Mouse (Mus musculus): ENCODE measurements around the gene Osbpl8. TPM values are rescaled to one million over a fixed set of nuclear protein-coding genes. Genes with fewer than 3 reads are reported as not detected.
"Not testable (repeated sequence)": the region's sequence is repeated elsewhere in the genome, so short reads cannot be mapped to it uniquely, and the experiment has no call there.

The Osbpl8 gene
- polyA plus RNA-seq, 1 experiment from 2014 or later = 17.3 TPM

DNA sequence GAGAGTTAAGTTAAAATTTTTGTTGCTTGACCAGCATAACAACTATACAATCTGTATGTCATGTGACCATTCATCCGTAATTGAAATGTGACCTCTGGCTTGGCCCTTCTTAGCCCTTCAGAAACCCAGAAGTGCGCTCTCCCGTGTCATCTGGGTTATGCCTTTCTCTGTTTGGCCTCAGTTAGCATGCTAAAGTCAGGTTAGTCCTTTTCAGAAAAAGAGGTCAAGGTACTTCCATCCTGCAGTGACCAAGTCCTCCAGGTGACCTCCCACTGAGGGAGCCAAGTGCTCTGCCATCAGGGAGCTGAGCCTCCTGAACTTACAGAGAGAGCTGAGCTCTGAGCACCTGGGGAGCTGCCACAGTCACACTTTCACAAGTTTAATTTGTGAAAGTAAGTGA lies 33.7 kb upstream of the Osbpl8 start:
- Histone ChIP-seq H3K36me3 (ENCODE audit: poor library complexity, severe bottlenecking) (no peaks in the 10 kb centered on the region), H3K27me3 (no peaks in the 10 kb centered on the region), H3K4me3 (no peak overlapping the region), H3K4me1 (peaks cover 4% of the 10 kb centered on the region; the same call in 1 of the 2 replicates), H3K9me3 (replicated peaks) (no peaks in the 10 kb centered on the region), H3K9ac (no peak overlapping the region), H3K4me2 (no peak overlapping the region), H3K27ac (no peak overlapping the region)
- 63% methylated on average over 3 of the region's 3 CpGs for WGBS
- ATAC-seq = no peak

DNA sequence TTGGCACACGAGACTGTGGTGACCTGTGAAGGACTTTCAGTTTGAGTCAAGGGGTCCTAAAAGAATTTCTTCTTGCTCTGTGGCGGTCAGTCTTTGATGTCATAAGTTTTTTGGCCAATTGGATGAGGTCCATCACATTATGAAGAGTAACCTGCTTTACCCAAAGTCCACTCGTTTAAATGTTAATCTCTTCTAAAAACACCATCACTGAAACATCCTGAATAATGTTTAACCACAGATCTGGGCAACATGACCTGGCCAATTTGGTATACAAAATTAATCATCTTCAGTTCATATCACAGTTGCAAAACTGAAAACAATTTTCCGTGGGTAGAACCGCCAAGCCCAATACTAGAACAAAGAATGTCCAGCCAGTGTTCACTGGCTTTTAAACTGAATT lies 31.3 kb upstream of the Osbpl8 start:
- Histone ChIP-seq H3K27me3 (no peaks in the 10 kb centered on the region), H3K4me2 (no peak overlapping the region), H3K4me3 (no peak overlapping the region), H3K9ac (no peak overlapping the region), H3K9me3 (replicated peaks) (no peaks in the 10 kb centered on the region), H3K4me1 (peaks cover 4% of the 10 kb centered on the region; the same call in 1 of the 2 replicates), H3K36me3 (ENCODE audit: poor library complexity, severe bottlenecking) (no peaks in the 10 kb centered on the region), H3K27ac (no peak overlapping the region)
- WGBS = 94% methylated on average over 5 of the region's 5 CpGs
- ATAC-seq = no peak

DNA sequence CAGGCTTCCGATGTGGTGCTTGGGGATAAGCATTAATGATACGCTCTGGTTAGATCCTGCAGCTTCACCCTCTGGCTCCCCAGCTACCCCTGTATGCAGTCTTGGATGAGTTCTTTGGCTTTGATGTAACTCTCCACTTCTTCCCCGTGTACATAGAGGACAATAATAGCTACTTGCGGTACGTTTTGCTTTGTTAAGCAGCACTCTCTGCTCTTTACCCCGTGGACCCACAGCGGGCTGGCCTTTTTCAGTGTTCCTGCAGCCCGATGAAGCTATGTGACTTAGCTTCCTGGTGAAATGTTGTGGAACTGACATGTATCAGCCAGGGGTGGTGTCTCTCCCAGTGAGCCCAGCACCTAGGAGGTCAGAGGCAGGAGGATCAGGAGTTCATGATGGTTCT lies 30.6 kb upstream of the Osbpl8 start:
- Histone ChIP-seq H3K36me3 (ENCODE audit: poor library complexity, severe bottlenecking) (no peaks in the 10 kb centered on the region), H3K4me2 (no peak overlapping the region), H3K4me3 (no peak overlapping the region), H3K9ac (no peak overlapping the region), H3K27me3 (no peaks in the 10 kb centered on the region), H3K4me1 (peaks cover 4% of the 10 kb centered on the region; the same call in 1 of the 2 replicates), H3K9me3 (replicated peaks) (no peaks in the 10 kb centered on the region), H3K27ac (no peak overlapping the region)
- 87% methylated on average over 8 of the region's 8 CpGs for WGBS
- no peak for ATAC-seq

DNA sequence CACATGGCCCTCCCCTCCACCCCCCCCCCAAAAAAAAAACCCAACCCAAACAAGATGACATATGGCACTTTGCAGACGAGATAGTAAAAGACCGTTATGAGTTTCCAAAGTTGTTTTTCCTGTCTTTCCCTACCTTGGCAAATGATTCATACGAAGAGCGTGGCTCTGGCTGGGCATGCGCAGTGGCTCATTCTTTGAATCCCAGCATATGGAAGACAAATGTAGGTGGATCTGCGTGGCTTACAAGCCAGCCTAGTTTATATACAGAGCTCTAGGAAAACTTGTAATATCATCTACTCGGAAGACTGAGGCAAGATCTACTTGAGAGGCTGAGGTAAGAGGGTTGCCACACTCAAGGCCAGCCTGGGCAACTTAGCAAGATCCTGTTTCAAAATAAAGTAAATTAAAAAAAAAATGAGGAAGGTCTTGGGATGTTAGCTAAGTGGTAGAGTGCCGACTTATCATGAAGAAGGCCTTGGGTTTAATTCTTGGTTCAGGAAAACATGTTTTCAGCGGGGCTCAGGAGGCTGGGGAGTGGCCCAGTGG lies 30.1 kb upstream of the Osbpl8 start:
- no peak overlapping the region for H3K4me2 ChIP-seq
- H3K27me3 ChIP-seq = no peaks in the 10 kb centered on the region
- ATAC-seq = no peak
- no peaks in the 10 kb centered on the region for H3K9me3 ChIP-seq (replicated peaks)
- no peak overlapping the region for H3K27ac ChIP-seq
- 87% methylated on average over 9 of the region's 9 CpGs for WGBS
- H3K9ac ChIP-seq = no peak overlapping the region
- peaks cover 4% of the 10 kb centered on the region; the same call in 1 of the 2 replicates for H3K4me1 ChIP-seq
- H3K4me3 ChIP-seq = no peak overlapping the region
- H3K36me3 ChIP-seq (ENCODE audit: poor library complexity, severe bottlenecking) = no peaks in the 10 kb centered on the region

DNA sequence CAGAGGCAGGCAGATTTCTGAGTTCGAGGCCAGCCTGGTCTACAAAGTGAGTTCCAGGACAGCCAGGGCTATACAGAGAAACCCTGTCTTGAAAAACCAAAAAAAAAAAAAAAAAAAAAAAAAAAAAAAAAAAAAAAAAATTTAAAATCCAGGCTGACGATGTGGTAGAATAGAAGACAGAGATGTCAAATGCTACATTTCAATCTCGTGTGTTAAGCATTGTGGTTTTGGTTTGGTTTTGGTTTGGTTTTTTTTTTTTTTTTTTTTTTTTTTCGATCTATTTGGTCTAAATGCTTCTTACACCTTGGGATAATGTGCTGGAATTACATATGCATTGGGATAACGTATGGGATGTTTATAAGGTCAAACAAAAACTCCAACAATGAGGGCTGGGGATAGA lies 28.2 kb upstream of the Osbpl8 start:
- H3K27me3 ChIP-seq; H3K4me1 ChIP-seq; H3K27ac ChIP-seq; H3K4me3 ChIP-seq; H3K9me3 ChIP-seq (replicated peaks); ATAC-seq; H3K4me2 ChIP-seq; H3K9ac ChIP-seq; H3K36me3 ChIP-seq (ENCODE audit: poor library complexity, severe bottlenecking): not testable (repeated sequence)
- WGBS = 85% methylated on average over 5 of the region's 5 CpGs

DNA sequence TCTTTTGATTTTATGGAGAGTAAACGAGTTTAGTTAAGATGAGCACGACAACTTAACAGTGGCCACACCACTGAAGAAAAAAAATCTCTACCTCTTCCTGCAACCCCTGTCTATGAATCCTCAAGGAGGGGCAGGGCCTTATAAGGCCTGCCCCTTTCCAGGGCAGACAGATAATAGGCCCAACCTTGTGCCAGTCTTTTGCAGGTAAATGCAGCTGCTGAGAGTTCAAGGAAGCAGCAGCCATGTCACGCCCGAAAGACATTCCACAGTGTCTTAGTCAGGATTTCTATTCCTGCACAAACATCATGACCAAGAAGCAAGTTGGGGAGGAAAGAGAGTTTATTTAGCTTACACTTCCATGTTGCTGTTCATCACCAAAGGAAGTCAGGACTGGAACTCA lies 26.6 kb upstream of the Osbpl8 start:
- Histone ChIP-seq H3K36me3 (ENCODE audit: poor library complexity, severe bottlenecking) (no peaks in the 10 kb centered on the region), H3K27ac (no peak overlapping the region), H3K9me3 (replicated peaks) (no peaks in the 10 kb centered on the region), H3K27me3 (no peaks in the 10 kb centered on the region), H3K9ac (no peak overlapping the region), H3K4me3 (no peak overlapping the region), H3K4me2 (no peak overlapping the region), H3K4me1 (no peaks in the 10 kb centered on the region)
- WGBS = 77% methylated on average over 4 of the region's 4 CpGs
- no peak for ATAC-seq

DNA sequence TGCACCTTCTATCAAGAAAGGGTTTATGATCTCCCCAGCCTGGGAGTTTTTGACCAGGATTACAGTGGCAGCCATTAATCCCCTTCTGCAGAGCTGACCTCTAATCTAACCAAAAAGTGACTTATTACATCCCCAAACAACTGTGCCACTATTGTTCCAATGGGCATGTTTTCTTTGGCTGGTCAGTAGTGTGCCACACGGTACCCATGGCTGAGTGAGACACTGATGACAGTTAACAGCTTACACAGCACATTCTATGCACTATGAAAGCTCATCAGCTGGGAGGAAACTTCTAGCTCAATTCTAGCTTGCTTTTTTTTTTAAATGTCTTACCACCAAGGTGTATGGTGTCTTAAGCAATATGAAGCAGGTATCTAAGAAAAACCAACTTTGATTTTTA lies 25.4 kb upstream of the Osbpl8 start:
- ATAC-seq = no peak
- no peaks in the 10 kb centered on the region for H3K4me1 ChIP-seq
- no peak overlapping the region for H3K4me3 ChIP-seq
- no peak overlapping the region for H3K27ac ChIP-seq
- H3K9me3 ChIP-seq (replicated peaks) = no peaks in the 10 kb centered on the region
- H3K36me3 ChIP-seq (ENCODE audit: poor library complexity, severe bottlenecking) = no peaks in the 10 kb centered on the region
- 80% methylated on average over 1 of the region's 1 CpGs for WGBS
- H3K27me3 ChIP-seq = no peaks in the 10 kb centered on the region
- no peak overlapping the region for H3K4me2 ChIP-seq
- H3K9ac ChIP-seq = no peak overlapping the region

DNA sequence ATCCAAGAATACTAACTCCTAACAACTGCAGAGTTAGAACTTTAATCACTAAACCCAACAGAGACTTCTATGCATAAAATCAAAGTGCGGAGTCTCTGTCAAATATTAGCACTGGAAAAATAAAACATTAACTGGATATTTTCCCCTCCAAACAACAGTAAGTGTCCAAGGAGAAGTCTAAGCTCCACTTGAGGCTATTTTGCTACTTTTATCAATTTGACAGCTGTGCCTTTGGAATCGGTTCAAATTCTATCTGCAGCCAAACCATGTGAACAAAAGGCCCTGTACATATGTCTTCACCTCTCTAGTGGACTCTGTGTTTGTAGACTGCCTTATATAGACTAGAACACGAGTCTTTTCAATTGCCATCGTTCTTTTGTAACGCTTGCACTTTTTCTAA lies 24.7 kb upstream of the Osbpl8 start:
- H3K9ac ChIP-seq = no peak overlapping the region
- no peaks in the 10 kb centered on the region for H3K27me3 ChIP-seq
- no peak overlapping the region for H3K4me2 ChIP-seq
- no peaks in the 10 kb centered on the region for H3K9me3 ChIP-seq (replicated peaks)
- WGBS = 70% methylated on average over 5 of the region's 5 CpGs
- H3K27ac ChIP-seq = no peak overlapping the region
- H3K36me3 ChIP-seq (ENCODE audit: poor library complexity, severe bottlenecking) = no peaks in the 10 kb centered on the region
- H3K4me3 ChIP-seq = no peak overlapping the region
- no peak for ATAC-seq
- no peaks in the 10 kb centered on the region for H3K4me1 ChIP-seq

DNA sequence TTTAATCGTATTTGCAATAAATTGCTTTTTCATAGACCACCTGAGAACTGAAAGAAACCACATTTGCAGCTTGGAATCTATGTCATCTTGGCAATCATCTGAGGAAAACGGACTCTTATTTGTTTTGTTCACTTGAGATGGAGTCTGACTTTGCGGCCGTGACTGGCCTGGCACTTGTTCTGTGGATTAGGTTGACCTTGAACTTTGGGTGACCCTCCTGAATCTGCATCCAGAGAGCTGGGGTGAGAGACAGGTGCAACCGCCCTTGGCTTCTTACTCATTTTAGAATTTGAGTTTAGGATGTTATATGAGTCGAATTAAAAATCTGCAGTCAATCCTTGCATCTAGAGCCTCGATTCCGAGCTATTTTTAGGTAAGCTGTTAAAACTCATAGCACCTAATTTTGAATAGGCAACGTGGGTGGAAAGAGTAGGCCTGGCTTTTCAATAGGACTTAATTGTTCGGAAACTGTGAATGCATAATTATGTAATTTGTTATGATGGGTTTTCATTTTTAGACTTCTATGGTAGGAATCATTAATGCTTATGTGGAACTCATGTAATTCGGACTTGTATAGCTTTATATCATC lies 20.1 kb upstream of the Osbpl8 start:
- 83% methylated on average over 11 of the region's 11 CpGs for WGBS

DNA sequence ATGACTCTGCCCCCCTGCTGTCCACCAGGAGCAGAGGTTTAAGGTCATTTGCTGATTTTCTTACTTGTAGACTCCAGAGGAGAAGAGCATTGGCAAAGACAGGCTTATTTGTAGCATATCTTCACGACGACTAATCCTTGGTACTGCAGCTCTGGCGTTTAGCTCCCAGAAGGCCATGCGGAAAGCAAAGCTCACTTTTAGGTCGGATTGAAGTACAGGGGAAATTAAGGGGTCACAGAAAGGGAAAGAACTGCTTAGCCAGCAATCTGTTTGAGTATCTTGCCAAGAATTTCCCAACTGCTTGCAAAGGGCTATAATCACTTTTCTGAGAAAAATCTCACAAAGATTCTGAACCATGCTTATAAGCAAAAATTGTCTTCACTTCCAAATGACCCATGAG lies 14.8 kb upstream of the Osbpl8 start:
- WGBS = 73% methylated on average over 5 of the region's 5 CpGs

More for the DNA sequence above, 20.1 kb upstream of the Osbpl8 start:
- no peak overlapping the region for H3K4me3 ChIP-seq
- H3K4me1 ChIP-seq = no peaks in the 10 kb centered on the region
- H3K9ac ChIP-seq = no peak overlapping the region
- no peaks in the 10 kb centered on the region for H3K9me3 ChIP-seq (replicated peaks)
- H3K36me3 ChIP-seq (ENCODE audit: poor library complexity, severe bottlenecking) = no peaks in the 10 kb centered on the region
- no peaks in the 10 kb centered on the region for H3K27me3 ChIP-seq
- no peak overlapping the region for H3K4me2 ChIP-seq
- ATAC-seq = no peak
- no peak overlapping the region for H3K27ac ChIP-seq

DNA sequence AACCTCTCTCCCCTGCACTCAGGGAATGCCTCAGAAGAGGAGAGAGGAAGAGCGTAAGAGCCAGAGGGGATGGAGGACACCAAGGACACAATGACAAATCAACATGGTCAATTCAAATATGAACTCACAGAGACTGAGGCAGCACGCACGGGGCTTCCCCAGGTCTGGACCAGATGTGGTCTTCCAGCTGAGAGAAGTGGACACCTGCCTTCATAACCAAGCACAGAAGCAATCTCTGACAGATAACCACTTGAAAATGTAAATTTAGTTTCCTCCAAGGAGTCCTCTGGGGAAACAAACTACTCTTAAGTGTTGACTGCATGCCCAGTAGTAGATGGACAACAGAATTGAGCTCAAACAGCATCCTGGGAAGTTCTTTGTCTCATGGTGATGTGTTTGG lies 9.5 kb upstream of the Osbpl8 start:
- Histone ChIP-seq H3K4me1 (no peaks in the 10 kb centered on the region), H3K4me3 (no peak overlapping the region), H3K36me3 (ENCODE audit: poor library complexity, severe bottlenecking) (no peaks in the 10 kb centered on the region), H3K4me2 (no peak overlapping the region), H3K9ac (no peak overlapping the region), H3K27ac (no peak overlapping the region), H3K9me3 (replicated peaks) (no peaks in the 10 kb centered on the region), H3K27me3 (no peaks in the 10 kb centered on the region)
- 94% methylated on average over 3 of the region's 3 CpGs for WGBS
- ATAC-seq = no peak

More for the DNA sequence above, 14.8 kb upstream of the Osbpl8 start:
- Histone ChIP-seq H3K27me3 (no peaks in the 10 kb centered on the region), H3K27ac (no peak overlapping the region), H3K9ac (no peak overlapping the region), H3K4me2 (no peak overlapping the region), H3K36me3 (ENCODE audit: poor library complexity, severe bottlenecking) (no peaks in the 10 kb centered on the region), H3K4me1 (no peaks in the 10 kb centered on the region), H3K9me3 (replicated peaks) (no peaks in the 10 kb centered on the region), H3K4me3 (no peak overlapping the region)
- ATAC-seq = no peak

DNA sequence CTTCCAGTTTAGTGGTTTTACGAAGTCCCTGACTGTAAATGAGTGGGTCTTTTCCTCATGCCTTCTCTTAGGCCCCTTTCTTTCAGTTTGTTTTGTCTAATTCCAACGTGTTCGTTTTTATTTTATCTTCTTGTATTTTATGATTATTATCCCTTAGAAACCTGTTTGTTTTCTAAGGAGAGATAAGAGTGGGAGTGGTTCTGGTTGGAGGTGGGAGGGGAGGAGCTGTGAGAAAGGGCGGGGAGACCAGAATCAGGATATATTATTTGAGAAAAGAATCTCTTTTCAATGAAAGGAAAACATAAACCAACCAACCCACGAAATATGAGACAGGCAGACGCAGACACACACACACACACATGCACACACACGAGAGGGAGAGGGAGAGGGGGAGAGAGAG lies 9.0 kb upstream of the Osbpl8 start:
- ATAC-seq = no peak

More for the DNA sequence above, 9.0 kb upstream of the Osbpl8 start:
- H3K9me3 ChIP-seq (replicated peaks) = no peaks in the 10 kb centered on the region
- no peak overlapping the region for H3K27ac ChIP-seq
- no peak overlapping the region for H3K9ac ChIP-seq
- no peaks in the 10 kb centered on the region for H3K27me3 ChIP-seq
- no peaks in the 10 kb centered on the region for H3K4me1 ChIP-seq
- no peaks in the 10 kb centered on the region for H3K36me3 ChIP-seq (ENCODE audit: poor library complexity, severe bottlenecking)
- WGBS = 75% methylated on average over 7 of the region's 7 CpGs
- H3K4me2 ChIP-seq = no peak overlapping the region
- H3K4me3 ChIP-seq = no peak overlapping the region
